Mouse (Mus musculus) erythroblast, embryonic 14.5 days (primary cell): ENCODE data around the gene Prlr.

Experiments used
- GATA1 ChIP-seq: IDR thresholded peaks from 2 replicates; pipeline ENCODE4 v1.6.1; 2012; ENCODE audit warnings: low read length, inconsistent platforms, mixed read lengths
- TAL1 ChIP-seq: IDR thresholded peaks from 3 replicates; pipeline ENCODE4 v1.6.1; 2012; ENCODE audit warnings: low read length, inconsistent platforms, mixed read lengths

DNA sequence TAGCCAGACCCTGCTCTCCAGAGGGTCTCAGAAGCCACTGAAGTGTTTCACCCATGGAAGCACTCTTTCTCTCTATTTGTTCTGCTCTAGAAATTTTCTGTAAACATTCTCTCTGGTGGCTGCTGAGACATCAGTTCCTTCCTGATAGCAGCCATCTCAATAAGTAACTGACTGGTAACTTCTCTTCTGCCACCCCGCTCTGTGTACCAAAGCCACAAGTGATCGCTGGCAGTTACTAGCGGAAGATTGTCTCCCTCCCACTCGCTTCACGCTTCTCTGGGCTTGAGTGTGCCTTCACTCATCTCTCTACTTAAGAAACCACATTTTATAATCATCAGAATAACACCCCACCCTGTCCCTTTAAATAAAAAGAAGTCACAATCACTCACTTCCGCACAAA is 170.0 kb downstream of the Prlr start:
- TF ChIP-seq GATA1: no peak
- TF ChIP-seq TAL1: no peak
